Mouse (Mus musculus): ENCODE results near the gene Ptprn2. TPM values are rescaled to one million over a fixed set of nuclear protein-coding genes. Genes with fewer than 3 reads are reported as not detected.

Ptprn2 gene
- polyA plus RNA-seq, 1 experiment from 2014 or later, result 3.5 TPM

- H3K9me3 ChIP-seq (replicated peaks; ENCODE audit: control insufficient read depth, low read length), result no peaks in the 10 kb centered on the region
- no peak for ATAC-seq (ENCODE audit: insufficient read depth, low FRiP score)
- no peak overlapping the region for H3K4me2 ChIP-seq (ENCODE audit: low read depth, low read length)
- no peaks in the 10 kb centered on the region for H3K4me1 ChIP-seq (ENCODE audit: control insufficient read depth, insufficient read depth, low read length)
- H3K36me3 ChIP-seq (ENCODE audit: control insufficient read depth, insufficient read depth, low read length), result no peaks in the 10 kb centered on the region
- WGBS, result 0% methylated on average over 2 of the region's 2 CpGs
- no peak overlapping the region for H3K27ac ChIP-seq (ENCODE audit: low read length)
- no peaks in the 10 kb centered on the region for H3K27me3 ChIP-seq (ENCODE audit: control insufficient read depth, insufficient read depth, low read length)
- H3K9ac ChIP-seq (ENCODE audit: low read length), result no peak overlapping the region
- H3K4me3 ChIP-seq (replicated peaks; ENCODE audit: low read length), result no peak overlapping the region
Observed at GRCm38 (mm10) chr12:117035243-117035642, 549.7 kb downstream of the Ptprn2 start.

- Histone ChIP-seq H3K27me3 (ENCODE audit: control insufficient read depth, insufficient read depth, low read length) (no peaks in the 10 kb centered on the region), H3K9ac (ENCODE audit: low read length) (no peak overlapping the region), H3K36me3 (ENCODE audit: control insufficient read depth, insufficient read depth, low read length) (no peaks in the 10 kb centered on the region), H3K4me1 (ENCODE audit: control insufficient read depth, insufficient read depth, low read length) (no peaks in the 10 kb centered on the region), H3K9me3 (replicated peaks; ENCODE audit: control insufficient read depth, low read length) (no peaks in the 10 kb centered on the region), H3K27ac (ENCODE audit: low read length) (no peak overlapping the region), H3K4me3 (replicated peaks; ENCODE audit: low read length) (no peak overlapping the region), H3K4me2 (ENCODE audit: low read depth, low read length) (no peak overlapping the region)
- ATAC-seq (ENCODE audit: insufficient read depth, low FRiP score), result no peak
- WGBS, result 47% methylated on average over 3 of the region's 3 CpGs
Observed at GRCm38 (mm10) chr12:117039411-117039810, 553.9 kb downstream of the Ptprn2 start.

- Histone ChIP-seq H3K9ac (ENCODE audit: low read length) (no peak overlapping the region), H3K4me2 (ENCODE audit: low read depth, low read length) (no peak overlapping the region), H3K4me1 (ENCODE audit: control insufficient read depth, insufficient read depth, low read length) (no peaks in the 10 kb centered on the region), H3K4me3 (replicated peaks; ENCODE audit: low read length) (no peak overlapping the region), H3K9me3 (replicated peaks; ENCODE audit: control insufficient read depth, low read length) (no peaks in the 10 kb centered on the region), H3K27me3 (ENCODE audit: control insufficient read depth, insufficient read depth, low read length) (no peaks in the 10 kb centered on the region), H3K36me3 (ENCODE audit: control insufficient read depth, insufficient read depth, low read length) (no peaks in the 10 kb centered on the region), H3K27ac (ENCODE audit: low read length) (no peak overlapping the region)
- ATAC-seq (ENCODE audit: insufficient read depth, low FRiP score), result no peak
- WGBS, result 85% methylated on average over 2 of the region's 2 CpGs
Observed at GRCm38 (mm10) chr12:117041409-117041808, 555.9 kb downstream of the Ptprn2 start.

- Histone ChIP-seq H3K27me3 (ENCODE audit: control insufficient read depth, insufficient read depth, low read length) (no peaks in the 10 kb centered on the region), H3K4me3 (replicated peaks; ENCODE audit: low read length) (no peak overlapping the region), H3K4me2 (ENCODE audit: low read depth, low read length) (no peak overlapping the region), H3K4me1 (ENCODE audit: control insufficient read depth, insufficient read depth, low read length) (no peaks in the 10 kb centered on the region), H3K9me3 (replicated peaks; ENCODE audit: control insufficient read depth, low read length) (no peaks in the 10 kb centered on the region), H3K36me3 (ENCODE audit: control insufficient read depth, insufficient read depth, low read length) (no peaks in the 10 kb centered on the region), H3K27ac (ENCODE audit: low read length) (no peak overlapping the region), H3K9ac (ENCODE audit: low read length) (no peak overlapping the region)
- no peak for ATAC-seq (ENCODE audit: insufficient read depth, low FRiP score)
- WGBS, result 62% methylated on average over 7 of the region's 7 CpGs
Observed at GRCm38 (mm10) chr12:117042706-117043105, 557.2 kb downstream of the Ptprn2 start.

- Histone ChIP-seq H3K9me3 (replicated peaks; ENCODE audit: control insufficient read depth, low read length) (no peaks in the 10 kb centered on the region), H3K4me1 (ENCODE audit: control insufficient read depth, insufficient read depth, low read length) (no peaks in the 10 kb centered on the region), H3K4me2 (ENCODE audit: low read depth, low read length) (no peak overlapping the region), H3K27me3 (ENCODE audit: control insufficient read depth, insufficient read depth, low read length) (no peaks in the 10 kb centered on the region), H3K9ac (ENCODE audit: low read length) (no peak overlapping the region), H3K4me3 (replicated peaks; ENCODE audit: low read length) (no peak overlapping the region), H3K27ac (ENCODE audit: low read length) (no peak overlapping the region), H3K36me3 (ENCODE audit: control insufficient read depth, insufficient read depth, low read length) (no peaks in the 10 kb centered on the region)
- 22% methylated on average over 3 of the region's 3 CpGs for WGBS
- no peak for ATAC-seq (ENCODE audit: insufficient read depth, low FRiP score)
Observed at GRCm38 (mm10) chr12:117047384-117048251, 562.1 kb downstream of the Ptprn2 start.

GRCm38 (mm10) chr12:117049829-117050228 is 564.3 kb downstream of the Ptprn2 start:
- H3K27me3 ChIP-seq (ENCODE audit: control insufficient read depth, insufficient read depth, low read length), result no peaks in the 10 kb centered on the region
- 88% methylated on average over 10 of the region's 10 CpGs for WGBS
- H3K9me3 ChIP-seq (replicated peaks; ENCODE audit: control insufficient read depth, low read length), result no peaks in the 10 kb centered on the region
- no peak overlapping the region for H3K4me2 ChIP-seq (ENCODE audit: low read depth, low read length)
- H3K4me3 ChIP-seq (replicated peaks; ENCODE audit: low read length), result no peak overlapping the region
- H3K4me1 ChIP-seq (ENCODE audit: control insufficient read depth, insufficient read depth, low read length), result no peaks in the 10 kb centered on the region
- H3K36me3 ChIP-seq (ENCODE audit: control insufficient read depth, insufficient read depth, low read length), result no peaks in the 10 kb centered on the region
- no peak for ATAC-seq (ENCODE audit: insufficient read depth, low FRiP score)
- no peak overlapping the region for H3K27ac ChIP-seq (ENCODE audit: low read length)
- no peak overlapping the region for H3K9ac ChIP-seq (ENCODE audit: low read length)

GRCm38 (mm10) chr12:117053223-117053850 is 567.8 kb downstream of the Ptprn2 start:
- Histone ChIP-seq H3K4me1 (ENCODE audit: control insufficient read depth, insufficient read depth, low read length) (no peaks in the 10 kb centered on the region), H3K9me3 (replicated peaks; ENCODE audit: control insufficient read depth, low read length) (no peaks in the 10 kb centered on the region), H3K27ac (ENCODE audit: low read length) (no peak overlapping the region), H3K9ac (ENCODE audit: low read length) (no peak overlapping the region), H3K27me3 (ENCODE audit: control insufficient read depth, insufficient read depth, low read length) (no peaks in the 10 kb centered on the region), H3K36me3 (ENCODE audit: control insufficient read depth, insufficient read depth, low read length) (no peaks in the 10 kb centered on the region), H3K4me3 (replicated peaks; ENCODE audit: low read length) (no peak overlapping the region), H3K4me2 (ENCODE audit: low read depth, low read length) (peak overlapping the region; percentile 44; the same call in 1 of the 2 replicates)
- WGBS, result 64% methylated on average over 9 of the region's 9 CpGs
- no peak for ATAC-seq (ENCODE audit: insufficient read depth, low FRiP score)

GRCm38 (mm10) chr12:117053851-117054769 is 568.6 kb downstream of the Ptprn2 start:
- 27% methylated on average over 21 of the region's 21 CpGs for WGBS
- H3K4me3 ChIP-seq (replicated peaks; ENCODE audit: low read length), result peak overlapping the region; percentile 11
- H3K9me3 ChIP-seq (replicated peaks; ENCODE audit: control insufficient read depth, low read length), result no peaks in the 10 kb centered on the region
- H3K4me2 ChIP-seq (ENCODE audit: low read depth, low read length), result peak overlapping the region; percentile 44
- H3K27ac ChIP-seq (ENCODE audit: low read length), result no peak overlapping the region
- no peaks in the 10 kb centered on the region for H3K4me1 ChIP-seq (ENCODE audit: control insufficient read depth, insufficient read depth, low read length)
- 0 out of 2 replicates have a peak overlapping the region, but pooled peaks have one; percentile 51 for H3K9ac ChIP-seq (ENCODE audit: low read length)
- no peaks in the 10 kb centered on the region for H3K27me3 ChIP-seq (ENCODE audit: control insufficient read depth, insufficient read depth, low read length)
- H3K36me3 ChIP-seq (ENCODE audit: control insufficient read depth, insufficient read depth, low read length), result no peaks in the 10 kb centered on the region
- no peak for ATAC-seq (ENCODE audit: insufficient read depth, low FRiP score)
